ENCODE assay signal across 15 mouse cellular contexts in genomic region chr17:26382176-26382575, GRCm38 (mm10). TPM values are rescaled to one million over a fixed set of nuclear protein-coding genes. Genes with fewer than 3 reads are reported as not detected.
DNase-seq lines count a peak whose midpoint lies in the region; ATAC-seq and TF ChIP-seq lines count a peak whose summit lies in the region.
"Had no signal": no experiment of that assay in that cellular context is flagged by ENCODE, and none has a peak within 500 bp of the region (broad histone marks: within the 10 kb centered on the region; RNA-seq: fewer than 3 reads in every experiment).

No protein-coding gene starts in this region.

- peak overlapping the region; percentile 83; the same call in 1 of the 2 replicates for H3K27ac ChIP-seq in gastrocnemius, adult 2 months
- peak overlapping the region; percentile 95 for H3K27ac ChIP-seq in layer of hippocampus, adult 2 months
- H3K27ac ChIP-seq in forebrain, embryonic 12.5 days, result 0 out of 2 replicates have a peak overlapping the region, but pooled peaks have one; percentile 66
- H3K27ac ChIP-seq: liver, embryonic 13.5 days had no signal

- H3K9ac ChIP-seq in forebrain, embryonic 12.5 days, result no peak overlapping the region
- H3K9ac ChIP-seq: embryonic facial prominence, embryonic 15.5 days; liver, embryonic 13.5 days had no signal

- H3K4me1 ChIP-seq in forebrain, embryonic 12.5 days, result peaks cover 18% of the 10 kb centered on the region

- 96% methylated on average over 3 of the region's 3 CpGs for WGBS in forebrain, embryonic 12.5 days

- no peak for DNase-seq in gastrocnemius, adult 2 months
- no peak for DNase-seq in gastrocnemius, postnatal 25 days
- no peak for DNase-seq in layer of hippocampus, adult 2 months (ENCODE audit: low spot score in 2 of 2)
- no peak for DNase-seq in layer of hippocampus, postnatal 10 days (ENCODE audit: low spot score in 2 of 2)
- no peak for DNase-seq in retina, postnatal 1 day
- DNase-seq in urinary bladder, postnatal 10 days (ENCODE audit: low spot score), result no peak
- DNase-seq: cerebellum, postnatal 14 days; gastrocnemius, postnatal 10 days; kidney, postnatal 36 days; liver, embryonic 13.5 days; lung, postnatal 14 days had no signal

- no peaks in the 10 kb centered on the region for H3K9me3 ChIP-seq in forebrain, embryonic 12.5 days
- H3K9me3 ChIP-seq: embryonic facial prominence, embryonic 15.5 days; liver, embryonic 13.5 days had no signal

- no peak overlapping the region for H3K4me2 ChIP-seq in forebrain, embryonic 12.5 days
- H3K4me2 ChIP-seq: embryonic facial prominence, embryonic 15.5 days; liver, embryonic 13.5 days had no signal

- H3K27me3 ChIP-seq in forebrain, embryonic 12.5 days, result peaks cover 1% of the 10 kb centered on the region; the same call in 1 of the 2 replicates
- H3K27me3 ChIP-seq: embryonic facial prominence, embryonic 15.5 days had no signal

- intact Hi-C loops in gastrocnemius, adult 2 months (cut with DNase I), result no loop called here

- no peaks in the 10 kb centered on the region for H3K36me3 ChIP-seq in forebrain, embryonic 12.5 days (replicated peaks)
- H3K36me3 ChIP-seq: embryonic facial prominence, embryonic 15.5 days; liver, embryonic 13.5 days had no signal

- no peak for TF ChIP-seq CTCF in gastrocnemius, adult 2 months (IDR thresholded peaks at IDR 0.05)
- TF ChIP-seq CTCF in layer of hippocampus, adult 2 months (conservative IDR thresholded peaks at IDR 0.05), result no peak

- no peak overlapping the region for H3K4me3 ChIP-seq in gastrocnemius, adult 2 months
- H3K4me3 ChIP-seq in layer of hippocampus, adult 2 months, result no peak overlapping the region
- no peak overlapping the region for H3K4me3 ChIP-seq in forebrain, embryonic 12.5 days (replicated peaks)
- H3K4me3 ChIP-seq: embryonic facial prominence, embryonic 15.5 days; liver, embryonic 13.5 days had no signal

- no peak for ATAC-seq in forebrain, embryonic 12.5 days (ENCODE audit: low FRiP score)
- 0 out of 2 replicates have a peak, but pooled peaks have one; percentile 24 for ATAC-seq in megakaryocyte-erythroid progenitor cell, adult 5-6 weeks (replicated peaks; ENCODE audit: low FRiP score, low TSS enrichment, poor library complexity, severe bottlenecking)
- ATAC-seq: inflammation-experienced regulatory T-cells, adult 6 months had no signal

RNA-seq across cellular contexts. Expression of gene Neurl1b, which starts 32.5 kb away (rescaled TPM):
- 1 to 10 TPM; 2.3 to 2.6 TPM for total RNA-seq in gastrocnemius, adult 2 months (2021)
- total RNA-seq in gastrocnemius, postnatal 25 days (2021), result 1 to 10 TPM; 2.6 to 4.1 TPM
- 10 to 100 TPM; 68.8 to 75.0 TPM for total RNA-seq in layer of hippocampus, adult 2 months (2021)
- total RNA-seq in layer of hippocampus, postnatal 10 days (2021), result 10 to 100 TPM; 87.9 to 88.7 TPM
- 0.57 and 0.72 TPM in 2 replicates for polyA plus RNA-seq in forebrain, embryonic 12.5 days (2016; fragmentation: Nextera tagmentation; extraction: Ambion mirVana)
- 0.22 and 0.25 TPM in 2 replicates for total RNA-seq in megakaryocyte-erythroid progenitor cell, adult 5-6 weeks (2014; fragmentation: Nextera tagmentation)
- total RNA-seq in megakaryocyte-erythroid progenitor cell, adult 5-6 weeks (2017), result 0.09 and 0.53 TPM in 2 replicates

Comparison
In these comparisons a context has a peak if more than half of its experiments do, and no peak if none do; other contexts are left out.
1. RNA of gene Neurl1b, which starts 32.5 kb away (total RNA-seq): 87.9 to 88.7 TPM in layer of hippocampus, postnatal 10 days and 68.8 to 75.0 TPM in layer of hippocampus, adult 2 months; 2.6 to 4.1 TPM in gastrocnemius, postnatal 25 days, 2.3 to 2.6 TPM in gastrocnemius, adult 2 months and 0.09 to 0.53 TPM in megakaryocyte-erythroid progenitor cell, adult 5-6 weeks; every median in the first group is over 10 times any median in the second.
2. Peak in every context shown above with its lines, with median percentiles within 50 percentile points of each other: H3K27ac ChIP-seq.